Mouse (Mus musculus) megakaryocyte, embryonic 14.5 days (primary cell): Measurements from ENCODE around the gene Anxa8.

ENCODE experiments used
- FLI1 ChIP-seq: IDR thresholded peaks from 2 replicates; pipeline ENCODE4 v1.6.1; 2012; ENCODE audit warnings: low read length, inconsistent platforms, mixed read lengths
- GATA1 ChIP-seq: IDR thresholded peaks from 3 replicates; pipeline ENCODE4 v1.6.1; 2012; ENCODE audit warnings: mixed read lengths, low read length, inconsistent platforms, borderline replicate concordance

DNA sequence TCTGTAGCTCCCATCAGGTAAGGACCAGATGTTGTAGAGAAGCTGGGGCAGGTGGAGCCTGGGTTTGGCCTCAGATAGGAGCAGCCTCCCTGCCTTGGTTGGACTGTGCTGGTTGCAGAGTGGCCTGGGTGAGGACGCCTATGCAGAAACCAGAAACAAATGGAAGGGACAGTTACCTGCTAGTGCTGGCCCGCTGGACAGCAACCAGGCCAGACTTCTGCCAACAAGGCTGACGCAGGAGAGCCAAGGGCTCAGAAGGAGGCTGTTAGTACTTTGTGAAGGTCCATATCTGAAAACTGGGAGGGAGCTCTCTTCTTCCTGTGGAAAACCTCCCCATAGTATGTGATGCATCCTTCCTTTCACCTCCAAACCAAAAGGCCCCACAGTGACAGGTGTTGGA lies 42.4 kb upstream of the Anxa8 start:
- no peak for TF ChIP-seq GATA1
- no peak for TF ChIP-seq FLI1
